Mouse (Mus musculus): ENCODE data around the gene Gpkow. TPM values are rescaled to one million over a fixed set of nuclear protein-coding genes. Genes with fewer than 3 reads are reported as not detected.
"Not testable (repeated sequence)": the region's sequence is repeated elsewhere in the genome, so short reads cannot be mapped to it uniquely, and the experiment has no call there.

The Gpkow gene
- polyA plus RNA-seq, 1 experiment, result 0.19 TPM

- H3K27me3 ChIP-seq (ENCODE audit: control insufficient read depth), result no peaks in the 10 kb centered on the region
- TF ChIP-seq TAL1 (IDR thresholded peaks at IDR 0.05; ENCODE audit: low read length), result no peak
- TF ChIP-seq GATA1 (IDR thresholded peaks at IDR 0.05; ENCODE audit: low read length), result no peak
- peaks cover 16% of the 10 kb centered on the region for H3K4me1 ChIP-seq (ENCODE audit: control insufficient read depth)
- no peaks in the 10 kb centered on the region for H3K36me3 ChIP-seq (ENCODE audit: control insufficient read depth)
- H3K4me3 ChIP-seq (replicated peaks), result no peak overlapping the region
- no peaks in the 10 kb centered on the region for H3K9me3 ChIP-seq (ENCODE audit: control insufficient read depth, low read length)
These were observed 42.6 kb downstream of the Gpkow start for GRCm38 (mm10) chrX:7739336-7740081.

GRCm38 (mm10) chrX:7740082-7740819 is 43.3 kb downstream of the Gpkow start:
- H3K27me3 ChIP-seq (ENCODE audit: control insufficient read depth), result no peaks in the 10 kb centered on the region
- no peak overlapping the region for H3K4me3 ChIP-seq (replicated peaks)
- TF ChIP-seq GATA1 (IDR thresholded peaks at IDR 0.05; ENCODE audit: low read length), result no peak
- no peak for TF ChIP-seq TAL1 (IDR thresholded peaks at IDR 0.05; ENCODE audit: low read length)
- H3K36me3 ChIP-seq (ENCODE audit: control insufficient read depth), result no peaks in the 10 kb centered on the region
- H3K9me3 ChIP-seq (ENCODE audit: control insufficient read depth, low read length), result no peaks in the 10 kb centered on the region
- H3K4me1 ChIP-seq (ENCODE audit: control insufficient read depth), result peaks cover 16% of the 10 kb centered on the region

DNA sequence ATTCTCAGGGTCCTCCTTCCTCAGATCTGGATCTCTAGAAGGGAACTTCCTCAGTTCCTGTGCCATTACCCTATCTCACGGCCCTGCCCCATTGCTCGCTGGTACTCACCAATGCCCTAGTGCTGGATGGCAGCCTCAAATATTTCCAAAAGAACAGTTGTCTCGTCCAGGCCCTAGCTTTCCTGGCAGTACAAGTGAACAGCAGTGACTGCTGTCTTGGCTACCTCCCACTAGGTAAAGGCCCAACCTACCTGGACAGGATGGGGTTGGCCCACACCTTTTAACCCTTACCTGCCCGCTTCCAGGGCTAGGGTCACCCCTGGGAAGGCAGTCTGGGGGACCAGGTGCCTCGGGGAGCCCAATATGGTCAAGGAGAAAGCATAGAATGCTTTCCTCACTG is 44.2 kb downstream of the Gpkow start:
- TF ChIP-seq TAL1 (IDR thresholded peaks at IDR 0.05; ENCODE audit: low read length), result no peak
- TF ChIP-seq GATA1 (IDR thresholded peaks at IDR 0.05; ENCODE audit: low read length), result no peak
- Histone ChIP-seq H3K4me3 (replicated peaks) (no peak overlapping the region), H3K9me3 (ENCODE audit: control insufficient read depth, low read length) (no peaks in the 10 kb centered on the region), H3K36me3 (ENCODE audit: control insufficient read depth) (no peaks in the 10 kb centered on the region), H3K4me1 (ENCODE audit: control insufficient read depth) (peaks cover 16% of the 10 kb centered on the region), H3K27me3 (ENCODE audit: control insufficient read depth) (no peaks in the 10 kb centered on the region)

DNA sequence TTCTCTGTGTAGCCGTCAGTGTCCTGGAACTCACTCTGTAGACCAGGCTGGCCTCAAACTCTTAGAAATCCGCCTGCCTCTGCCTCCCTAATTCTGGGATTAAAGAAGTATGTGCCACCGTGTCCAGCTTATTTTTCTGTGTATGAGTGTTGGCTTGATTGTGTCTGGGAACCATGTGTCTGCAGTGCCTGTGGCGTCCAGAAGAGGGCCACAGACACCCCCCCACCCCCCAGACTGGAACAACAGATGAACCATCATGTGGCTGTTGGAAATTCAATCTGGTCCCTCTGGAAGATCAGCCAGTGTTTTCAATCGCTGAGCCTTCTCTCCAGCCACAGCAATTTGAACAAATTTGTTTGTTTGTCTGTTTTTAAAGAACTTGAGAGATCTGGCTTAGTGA is 46.5 kb downstream of the Gpkow start:
- Histone ChIP-seq H3K4me3 (replicated peaks) (no peak overlapping the region), H3K27me3 (ENCODE audit: control insufficient read depth) (no peaks in the 10 kb centered on the region), H3K36me3 (ENCODE audit: control insufficient read depth) (no peaks in the 10 kb centered on the region), H3K4me1 (ENCODE audit: control insufficient read depth) (peaks cover 15% of the 10 kb centered on the region), H3K9me3 (ENCODE audit: control insufficient read depth, low read length) (no peaks in the 10 kb centered on the region)
- TF ChIP-seq TAL1 (IDR thresholded peaks at IDR 0.05; ENCODE audit: low read length) (no peak), GATA1 (IDR thresholded peaks at IDR 0.05; ENCODE audit: low read length) (no peak)

GRCm38 (mm10) chrX:7744940-7745339 is 48.0 kb downstream of the Gpkow start:
- Histone ChIP-seq H3K4me1 (ENCODE audit: control insufficient read depth) (peaks cover 14% of the 10 kb centered on the region), H3K9me3 (ENCODE audit: control insufficient read depth, low read length) (no peaks in the 10 kb centered on the region), H3K4me3 (replicated peaks) (no peak overlapping the region), H3K36me3 (ENCODE audit: control insufficient read depth) (no peaks in the 10 kb centered on the region), H3K27me3 (ENCODE audit: control insufficient read depth) (no peaks in the 10 kb centered on the region)
- TF ChIP-seq GATA1 (IDR thresholded peaks at IDR 0.05; ENCODE audit: low read length) (no peak), TAL1 (IDR thresholded peaks at IDR 0.05; ENCODE audit: low read length) (no peak)

DNA sequence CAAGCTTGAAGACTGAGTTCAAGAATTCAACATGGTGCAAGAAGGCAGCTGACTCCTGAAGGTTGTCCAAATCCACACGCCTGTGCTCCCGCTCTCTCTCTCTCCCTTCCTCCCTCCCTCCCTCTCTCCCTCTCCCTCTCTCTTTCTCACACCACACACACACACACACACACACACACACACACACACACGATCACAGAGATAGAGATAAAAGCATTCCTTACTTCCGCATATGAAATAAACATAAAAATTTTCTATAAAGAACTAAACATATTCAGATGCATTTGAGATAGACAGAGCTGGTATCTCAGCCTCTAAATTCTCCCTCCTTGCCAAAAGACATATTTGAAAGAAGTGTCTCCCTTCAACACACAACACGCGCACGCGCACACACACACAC is 48.5 kb downstream of the Gpkow start:
- Histone ChIP-seq H3K4me3 (replicated peaks) (no peak overlapping the region), H3K4me1 (ENCODE audit: control insufficient read depth) (peaks cover 12% of the 10 kb centered on the region), H3K9me3 (ENCODE audit: control insufficient read depth, low read length) (no peaks in the 10 kb centered on the region), H3K27me3 (ENCODE audit: control insufficient read depth) (no peaks in the 10 kb centered on the region; the same call in 1 of the 2 replicates), H3K36me3 (ENCODE audit: control insufficient read depth) (no peaks in the 10 kb centered on the region)
- TF ChIP-seq GATA1 (IDR thresholded peaks at IDR 0.05; ENCODE audit: low read length), result no peak
- no peak for TF ChIP-seq TAL1 (IDR thresholded peaks at IDR 0.05; ENCODE audit: low read length)

- Histone ChIP-seq H3K4me1 (ENCODE audit: control insufficient read depth) (peaks cover 10% of the 10 kb centered on the region), H3K36me3 (ENCODE audit: control insufficient read depth) (no peaks in the 10 kb centered on the region), H3K9me3 (ENCODE audit: control insufficient read depth, low read length) (no peaks in the 10 kb centered on the region), H3K27me3 (ENCODE audit: control insufficient read depth) (no peaks in the 10 kb centered on the region; the same call in 1 of the 2 replicates), H3K4me3 (replicated peaks) (peak within 1 kb of the TSS; percentile 62)
- no peak for TF ChIP-seq TAL1 (IDR thresholded peaks at IDR 0.05; ENCODE audit: low read length)
- no peak for TF ChIP-seq GATA1 (IDR thresholded peaks at IDR 0.05; ENCODE audit: low read length)
These were observed 53.6 kb downstream of the Gpkow start, which contains the start of gene Ccdc120 for GRCm38 (mm10) chrX:7750432-7751116. Gene Ccdc120 (minus strand): TSS chrX:7750905.

DNA sequence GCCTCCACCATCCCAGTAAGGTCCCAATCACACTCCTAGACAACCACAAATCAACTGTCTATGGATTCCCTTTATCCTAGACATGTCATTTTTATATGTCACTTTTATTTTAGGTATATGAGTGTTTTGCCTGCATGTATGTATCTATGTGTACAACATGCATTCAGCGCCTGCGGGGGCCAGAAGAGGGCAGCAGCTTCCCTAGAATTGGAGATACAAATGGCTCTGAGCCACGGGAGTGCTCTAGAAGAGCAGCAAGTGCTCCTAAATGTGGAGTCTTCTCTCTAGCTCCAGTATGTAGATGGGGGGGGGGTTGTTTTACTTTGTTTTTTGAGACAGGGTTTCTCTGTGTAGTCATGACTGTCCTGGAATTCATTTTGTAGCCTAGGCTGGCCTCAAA is 56.7 kb downstream of the Gpkow start:
- H3K27me3 ChIP-seq (ENCODE audit: control insufficient read depth); H3K36me3 ChIP-seq (ENCODE audit: control insufficient read depth); H3K9me3 ChIP-seq (ENCODE audit: control insufficient read depth, low read length); H3K4me3 ChIP-seq (replicated peaks); H3K4me1 ChIP-seq (ENCODE audit: control insufficient read depth): not testable (repeated sequence)

Other genes with a start within 250 kb of the Gpkow start
- gene Foxp3, start 123.5 kb upstream of the Gpkow start, polyA plus RNA-seq (2012), result 0.07 TPM in 1 of 2 replicates, not detected in the other
- gene Ppp1r3f, start 122.8 kb upstream of the Gpkow start, polyA plus RNA-seq (2012), result 0.05 and 0.10 TPM in 2 replicates
- 2.8 and 3.4 TPM in 2 replicates for gene Ccdc22, start 91.6 kb upstream of the Gpkow start, polyA plus RNA-seq (2012)
- 0.01 TPM in 1 of 2 replicates, not detected in the other for gene Cacna1f, start 90.0 kb upstream of the Gpkow start, polyA plus RNA-seq (2012)
- 0.04 and 0.08 TPM in 2 replicates for gene Syp, start 58.7 kb upstream of the Gpkow start, polyA plus RNA-seq (2012)
- gene Prickle3, start 39.9 kb upstream of the Gpkow start, polyA plus RNA-seq (2012), result 0.03 TPM in 2 replicates
- gene Plp2, start 25.7 kb upstream of the Gpkow start, polyA plus RNA-seq (2012), result 0.28 and 1.5 TPM in 2 replicates
- not detected in 2 replicates for gene Magix, start 15.9 kb upstream of the Gpkow start, polyA plus RNA-seq (2012)
- gene Wdr45, start 17.2 kb downstream of the Gpkow start, polyA plus RNA-seq (2012), result 4.2 and 5.1 TPM in 2 replicates
- gene Gm45208, start 25.1 kb downstream of the Gpkow start, polyA plus RNA-seq (2012), result 0.46 and 0.51 TPM in 2 replicates
- 0.30 and 0.59 TPM in 2 replicates for gene Praf2, start 31.3 kb downstream of the Gpkow start, polyA plus RNA-seq (2012)
- gene Ccdc120, start 53.8 kb downstream of the Gpkow start, polyA plus RNA-seq (2012), result 0.02 and 0.11 TPM in 2 replicates
- gene Tfe3, start 65.4 kb downstream of the Gpkow start, polyA plus RNA-seq (2012), result 1.7 and 1.8 TPM in 2 replicates
- 3.5 and 4.8 TPM in 2 replicates for gene Gripap1, start 92.6 kb downstream of the Gpkow start, polyA plus RNA-seq (2012)
- 0.03 TPM in 2 replicates for gene Kcnd1, start 125.2 kb downstream of the Gpkow start, polyA plus RNA-seq (2012)
- gene Otud5, start 144.2 kb downstream of the Gpkow start, polyA plus RNA-seq (2012), result 36.0 and 44.0 TPM in 2 replicates
- 0.60 and 0.94 TPM in 2 replicates for gene Pim2, start 181.1 kb downstream of the Gpkow start, polyA plus RNA-seq (2012)
- 4.4 and 4.8 TPM in 2 replicates for gene Slc35a2, start 186.9 kb downstream of the Gpkow start, polyA plus RNA-seq (2012)
- 14.0 and 16.6 TPM in 2 replicates for gene Pqbp1, start 202.1 kb downstream of the Gpkow start, polyA plus RNA-seq (2012)
- gene Timm17b, start 202.2 kb downstream of the Gpkow start, polyA plus RNA-seq (2012), result 22.8 and 32.9 TPM in 2 replicates
- not detected in 2 replicates for gene Gm10491, start 210.7 kb downstream of the Gpkow start, polyA plus RNA-seq (2012)
- gene Gm10490, start 212.4 kb downstream of the Gpkow start, polyA plus RNA-seq (2012), result not detected in 2 replicates
- 0.02 TPM in 1 of 2 replicates, not detected in the other for gene Pcsk1n, start 222.7 kb downstream of the Gpkow start, polyA plus RNA-seq (2012)
- gene Eras, start 231.5 kb downstream of the Gpkow start, polyA plus RNA-seq (2012), result 0.06 TPM in 1 of 2 replicates, not detected in the other

Measured in erythroblast, embryonic 14.5 days (primary cell).